Mouse (Mus musculus): ENCODE results near the gene Ptprk. TPM values are rescaled to one million over a fixed set of nuclear protein-coding genes. Genes with fewer than 3 reads are reported as not detected.

The Ptprk gene
- polyA plus RNA-seq, 1 experiment: 0.16 TPM

DNA sequence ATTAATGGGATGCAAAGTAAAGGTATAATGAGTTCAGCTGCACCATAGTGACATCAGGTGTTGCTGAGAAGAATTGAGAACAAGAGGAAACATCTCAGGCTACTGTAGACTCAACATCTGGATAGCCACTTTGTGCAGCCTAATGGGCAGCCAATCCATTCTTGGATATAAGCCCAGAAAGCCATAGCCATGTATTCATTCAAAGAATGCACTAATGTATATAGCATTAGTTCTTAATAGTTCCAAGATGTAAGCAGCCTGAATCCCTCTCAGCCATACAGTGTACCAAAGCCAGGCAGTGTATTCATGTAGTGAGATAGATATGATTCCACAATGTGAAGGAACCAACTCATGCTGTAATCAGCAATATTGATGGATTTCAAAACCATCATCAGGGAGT is 134.8 kb downstream of the Ptprk start:
- no peaks in the 10 kb centered on the region for H3K36me3 ChIP-seq (replicated peaks; ENCODE audit: low read length)
- H3K27me3 ChIP-seq (replicated peaks): no peaks in the 10 kb centered on the region
- no peak for TF ChIP-seq GATA1 (IDR thresholded peaks at IDR 0.05; ENCODE audit: borderline replicate concordance, low read length)
- no peak for TF ChIP-seq FLI1 (IDR thresholded peaks at IDR 0.05; ENCODE audit: low read length)
- no peaks in the 10 kb centered on the region for H3K4me1 ChIP-seq
- no peaks in the 10 kb centered on the region for H3K9me3 ChIP-seq
- H3K4me3 ChIP-seq (replicated peaks): no peak overlapping the region

DNA sequence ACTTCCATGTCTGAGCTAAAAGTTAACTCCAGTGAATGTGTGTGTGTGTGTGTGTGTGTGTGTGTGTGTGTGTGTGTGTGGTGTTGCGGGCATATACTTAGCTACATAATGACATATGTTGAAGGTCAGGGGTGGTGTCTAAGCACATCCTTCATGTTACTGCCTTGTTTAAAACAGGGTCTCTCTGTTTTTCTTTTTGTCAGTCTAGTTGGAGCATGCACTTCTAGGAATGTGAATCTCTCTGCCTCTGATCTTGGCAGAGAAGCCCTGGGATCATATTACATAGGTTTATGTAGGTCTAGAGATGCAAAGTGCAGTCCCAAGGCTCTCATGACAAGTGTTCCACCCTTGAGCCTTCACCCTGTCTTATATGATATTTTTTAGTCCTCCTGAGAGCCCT is 137.5 kb downstream of the Ptprk start:
- Histone ChIP-seq H3K4me1 (no peaks in the 10 kb centered on the region), H3K36me3 (replicated peaks; ENCODE audit: low read length) (no peaks in the 10 kb centered on the region), H3K27me3 (replicated peaks) (no peaks in the 10 kb centered on the region), H3K9me3 (no peaks in the 10 kb centered on the region), H3K4me3 (replicated peaks) (no peak overlapping the region)
- TF ChIP-seq FLI1 (IDR thresholded peaks at IDR 0.05; ENCODE audit: low read length): no peak
- no peak for TF ChIP-seq GATA1 (IDR thresholded peaks at IDR 0.05; ENCODE audit: borderline replicate concordance, low read length)

DNA sequence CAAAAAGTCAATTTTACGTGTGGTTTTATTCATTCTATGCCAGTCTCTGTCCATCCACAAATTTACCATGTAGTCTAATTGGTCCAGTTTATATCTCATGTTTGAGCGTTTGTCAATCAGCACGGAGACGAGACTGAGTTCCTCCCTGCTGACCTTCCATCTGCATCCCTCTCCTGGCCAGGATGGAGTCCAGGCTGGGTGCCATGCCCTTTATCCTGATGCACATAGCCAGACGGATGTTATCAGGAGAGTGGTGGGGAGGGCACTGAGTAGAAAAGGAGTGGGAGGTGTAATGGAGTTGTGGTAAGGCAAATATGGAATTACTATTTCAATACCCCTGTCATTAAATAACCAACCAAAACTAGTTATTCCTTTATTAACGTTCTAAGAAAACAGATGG is 140.5 kb downstream of the Ptprk start:
- Histone ChIP-seq H3K4me1 (no peaks in the 10 kb centered on the region), H3K9me3 (no peaks in the 10 kb centered on the region), H3K4me3 (replicated peaks) (no peak overlapping the region), H3K36me3 (replicated peaks; ENCODE audit: low read length) (no peaks in the 10 kb centered on the region), H3K27me3 (replicated peaks) (no peaks in the 10 kb centered on the region)
- TF ChIP-seq FLI1 (IDR thresholded peaks at IDR 0.05; ENCODE audit: low read length): no peak
- no peak for TF ChIP-seq GATA1 (IDR thresholded peaks at IDR 0.05; ENCODE audit: borderline replicate concordance, low read length)

DNA sequence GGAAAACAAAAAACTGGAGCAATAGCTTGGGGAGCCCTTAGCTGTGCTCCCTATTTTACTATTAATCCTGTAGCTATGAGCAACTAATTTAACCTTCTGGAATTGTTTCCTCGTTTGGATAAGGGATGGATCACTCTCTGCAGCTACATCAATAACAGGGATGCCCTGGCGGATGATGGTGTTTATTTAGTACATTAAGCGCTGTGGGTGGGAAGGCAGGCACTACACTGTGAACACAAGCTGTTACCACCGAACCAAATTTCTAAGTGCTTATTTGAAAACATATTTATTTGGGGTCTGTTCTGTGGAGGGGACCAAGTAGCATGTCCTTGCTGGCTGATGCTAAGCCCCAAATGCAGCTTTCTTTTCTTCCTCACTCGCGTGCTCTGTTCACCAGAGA is 149.0 kb downstream of the Ptprk start:
- TF ChIP-seq FLI1 (IDR thresholded peaks at IDR 0.05; ENCODE audit: low read length): no peak
- no peak for TF ChIP-seq GATA1 (IDR thresholded peaks at IDR 0.05; ENCODE audit: borderline replicate concordance, low read length)
- no peak overlapping the region for H3K4me3 ChIP-seq (replicated peaks)
- H3K27me3 ChIP-seq (replicated peaks): no peaks in the 10 kb centered on the region
- H3K4me1 ChIP-seq: peaks cover 5% of the 10 kb centered on the region; the same call in 1 of the 2 replicates
- no peaks in the 10 kb centered on the region for H3K36me3 ChIP-seq (replicated peaks; ENCODE audit: low read length)
- H3K9me3 ChIP-seq: no peaks in the 10 kb centered on the region

DNA sequence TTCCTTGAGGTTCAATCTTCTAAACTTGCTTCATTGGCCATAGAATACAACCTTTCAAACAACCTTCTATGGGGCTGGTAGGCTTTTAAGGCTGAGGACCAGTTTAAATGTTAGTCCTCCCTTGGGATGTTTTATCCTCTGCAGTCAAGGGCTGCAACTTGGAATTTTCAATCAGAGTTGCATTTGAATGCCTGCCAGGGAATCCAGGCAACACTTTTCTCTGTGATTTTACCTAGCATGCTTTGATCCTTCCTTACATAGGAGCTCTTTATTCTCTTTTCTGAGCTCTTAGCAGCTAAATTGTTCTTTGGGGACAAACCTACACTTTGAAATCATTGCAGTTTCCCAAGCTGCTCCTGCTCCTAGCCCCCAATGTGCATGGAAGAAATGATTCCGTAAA is 149.8 kb downstream of the Ptprk start:
- Histone ChIP-seq H3K36me3 (replicated peaks; ENCODE audit: low read length) (no peaks in the 10 kb centered on the region), H3K4me3 (replicated peaks) (no peak overlapping the region), H3K27me3 (replicated peaks) (no peaks in the 10 kb centered on the region), H3K9me3 (no peaks in the 10 kb centered on the region), H3K4me1 (peaks cover 5% of the 10 kb centered on the region; the same call in 1 of the 2 replicates)
- TF ChIP-seq GATA1 (IDR thresholded peaks at IDR 0.05; ENCODE audit: borderline replicate concordance, low read length) (no peak), FLI1 (IDR thresholded peaks at IDR 0.05; ENCODE audit: low read length) (no peak)

DNA sequence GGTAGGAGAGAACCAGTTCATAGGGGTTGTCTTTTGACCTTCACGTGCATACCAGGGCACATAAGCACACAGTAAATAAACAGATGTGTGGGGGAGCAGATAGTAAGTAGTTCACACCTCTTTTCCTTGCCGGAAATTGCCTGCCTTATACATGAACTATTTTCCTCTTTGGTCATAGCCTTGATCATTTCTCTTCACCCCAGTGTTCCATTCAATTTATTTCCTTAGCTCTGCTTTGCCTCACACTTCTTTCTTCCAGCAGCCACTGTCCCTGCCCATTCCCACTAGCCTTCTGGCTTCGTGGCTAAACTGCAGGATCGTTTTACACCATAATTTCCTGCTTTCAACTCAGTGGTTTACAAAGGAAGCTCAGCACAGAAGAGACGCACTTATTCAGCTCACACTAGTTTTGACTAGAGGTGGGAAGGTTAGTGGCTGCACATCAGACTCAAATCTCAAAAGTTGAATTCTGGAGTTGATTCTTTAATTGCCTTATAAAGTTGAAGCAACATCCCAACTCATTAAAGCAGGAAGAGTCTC is 151.0 kb downstream of the Ptprk start:
- TF ChIP-seq GATA1 (IDR thresholded peaks at IDR 0.05; ENCODE audit: borderline replicate concordance, low read length): no peak
- TF ChIP-seq FLI1 (IDR thresholded peaks at IDR 0.05; ENCODE audit: low read length): no peak
- peaks cover 5% of the 10 kb centered on the region; the same call in 1 of the 2 replicates for H3K4me1 ChIP-seq
- H3K9me3 ChIP-seq: no peaks in the 10 kb centered on the region
- no peak overlapping the region for H3K4me3 ChIP-seq (replicated peaks)
- H3K27me3 ChIP-seq (replicated peaks): no peaks in the 10 kb centered on the region
- no peaks in the 10 kb centered on the region for H3K36me3 ChIP-seq (replicated peaks; ENCODE audit: low read length)

DNA sequence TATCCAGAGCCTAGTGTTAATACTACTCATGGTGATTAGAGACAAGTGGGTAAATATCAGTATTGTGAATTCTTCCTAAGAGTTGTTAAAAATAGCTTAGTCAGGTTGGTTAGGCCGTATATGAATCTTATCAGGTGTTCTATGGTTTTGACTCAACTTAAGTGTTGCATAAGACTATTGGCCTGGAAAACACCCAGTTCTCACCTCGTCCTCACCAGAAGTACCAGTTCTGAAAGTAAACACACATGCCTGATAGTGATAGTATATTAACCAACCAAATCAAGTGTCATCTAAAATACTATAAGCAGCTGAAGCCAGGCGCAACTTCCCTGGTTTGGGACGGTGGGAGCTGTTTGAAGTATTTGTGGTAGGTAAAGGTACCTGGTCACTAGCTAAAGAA is 153.1 kb downstream of the Ptprk start:
- Histone ChIP-seq H3K4me3 (replicated peaks) (no peak overlapping the region), H3K9me3 (no peaks in the 10 kb centered on the region), H3K4me1 (peaks cover 5% of the 10 kb centered on the region; the same call in 1 of the 2 replicates), H3K36me3 (replicated peaks; ENCODE audit: low read length) (no peaks in the 10 kb centered on the region), H3K27me3 (replicated peaks) (no peaks in the 10 kb centered on the region)
- TF ChIP-seq GATA1 (IDR thresholded peaks at IDR 0.05; ENCODE audit: borderline replicate concordance, low read length) (no peak), FLI1 (IDR thresholded peaks at IDR 0.05; ENCODE audit: low read length) (no peak)

DNA sequence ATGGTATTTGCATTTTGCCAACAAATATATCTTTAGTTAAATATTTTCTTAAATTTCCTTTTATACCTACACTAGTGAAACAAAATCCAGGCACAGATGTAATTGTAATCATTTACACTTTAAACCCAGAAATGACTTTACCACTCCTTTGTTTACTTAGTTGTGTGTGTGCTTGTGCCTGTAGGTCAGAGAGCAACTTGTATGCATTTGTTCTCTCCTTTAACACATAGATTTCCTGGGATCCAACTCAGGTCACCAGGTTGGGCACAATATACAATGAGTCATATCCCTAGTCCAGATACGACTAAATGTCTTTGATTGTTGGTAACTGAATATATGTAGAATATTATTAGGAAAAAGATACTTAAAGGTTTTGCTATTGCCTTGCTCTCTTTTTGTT is 153.6 kb downstream of the Ptprk start:
- H3K9me3 ChIP-seq: no peaks in the 10 kb centered on the region
- no peaks in the 10 kb centered on the region for H3K27me3 ChIP-seq (replicated peaks)
- peaks cover 5% of the 10 kb centered on the region; the same call in 1 of the 2 replicates for H3K4me1 ChIP-seq
- H3K36me3 ChIP-seq (replicated peaks; ENCODE audit: low read length): no peaks in the 10 kb centered on the region
- no peak for TF ChIP-seq GATA1 (IDR thresholded peaks at IDR 0.05; ENCODE audit: borderline replicate concordance, low read length)
- TF ChIP-seq FLI1 (IDR thresholded peaks at IDR 0.05; ENCODE audit: low read length): no peak
- no peak overlapping the region for H3K4me3 ChIP-seq (replicated peaks)

DNA sequence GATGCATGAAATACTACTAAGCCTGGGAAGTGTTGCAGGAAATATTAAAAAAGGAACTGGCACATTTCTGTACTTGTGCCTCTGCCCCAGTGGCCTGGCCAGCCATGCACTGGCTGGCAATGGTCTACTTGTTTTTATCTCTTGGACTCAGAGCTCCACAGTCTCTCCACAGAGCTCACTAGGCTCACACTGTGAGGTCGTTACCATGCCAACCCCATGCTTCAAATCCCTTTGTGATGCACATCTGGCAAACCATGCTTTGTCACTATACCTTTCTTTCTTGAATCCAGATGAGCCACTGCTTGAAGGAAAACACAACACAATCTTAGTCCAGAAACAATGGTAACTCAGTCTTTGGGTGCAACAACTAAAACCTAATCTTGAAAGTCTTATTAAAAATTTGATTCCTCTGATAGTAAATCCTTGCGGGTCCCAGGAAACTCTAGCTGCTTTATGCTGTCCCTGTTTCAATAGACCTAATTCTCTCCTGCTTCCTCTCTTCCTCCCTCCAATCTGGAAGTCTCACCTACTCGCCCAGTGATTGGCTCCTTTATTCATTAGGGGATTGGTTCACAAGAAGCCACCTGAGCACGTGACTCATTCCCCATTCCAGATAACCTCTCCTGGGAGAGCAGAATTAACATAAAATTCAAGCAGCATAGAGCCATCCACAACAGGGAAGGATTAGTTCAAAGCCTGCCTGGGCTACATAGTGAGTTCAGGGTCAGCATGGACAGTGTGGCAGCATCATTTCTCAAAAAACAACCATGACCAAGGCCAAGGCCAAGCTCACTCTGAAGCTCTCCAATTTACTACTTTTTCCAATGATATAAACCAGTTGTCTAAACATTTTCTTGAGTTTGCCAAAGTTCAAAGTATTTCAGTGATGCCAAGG is 157.9 kb downstream of the Ptprk start:
- TF ChIP-seq GATA1 (IDR thresholded peaks at IDR 0.05; ENCODE audit: borderline replicate concordance, low read length): no peak
- Histone ChIP-seq H3K4me3 (replicated peaks) (no peak overlapping the region), H3K4me1 (no peaks in the 10 kb centered on the region), H3K9me3 (no peaks in the 10 kb centered on the region), H3K36me3 (replicated peaks; ENCODE audit: low read length) (no peaks in the 10 kb centered on the region), H3K27me3 (replicated peaks) (no peaks in the 10 kb centered on the region)

DNA sequence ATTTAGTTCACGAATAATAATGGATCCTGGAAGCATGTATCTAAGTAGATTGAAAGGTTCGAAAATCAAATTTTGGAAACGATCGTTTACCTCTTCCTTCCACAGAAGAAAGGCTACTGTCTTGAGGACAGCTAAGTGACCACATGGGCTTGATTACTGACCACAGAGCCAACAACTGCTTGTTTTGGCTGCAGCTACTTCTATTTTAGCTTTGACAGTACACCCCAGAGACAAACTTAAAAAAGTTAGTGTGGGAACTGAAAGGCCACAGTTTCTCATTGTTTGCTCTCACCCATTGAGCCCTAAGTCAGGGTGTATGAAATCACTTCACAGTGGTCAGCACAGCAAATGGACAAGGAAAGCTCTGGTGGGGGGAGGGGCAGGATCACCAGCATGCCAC is 174.4 kb downstream of the Ptprk start:
- no peak for TF ChIP-seq GATA1 (IDR thresholded peaks at IDR 0.05; ENCODE audit: borderline replicate concordance, low read length)
- TF ChIP-seq FLI1 (IDR thresholded peaks at IDR 0.05; ENCODE audit: low read length): no peak
- no peaks in the 10 kb centered on the region for H3K9me3 ChIP-seq
- H3K27me3 ChIP-seq (replicated peaks): no peaks in the 10 kb centered on the region
- H3K36me3 ChIP-seq (replicated peaks; ENCODE audit: low read length): no peaks in the 10 kb centered on the region
- H3K4me3 ChIP-seq (replicated peaks): no peak overlapping the region
- H3K4me1 ChIP-seq: no peaks in the 10 kb centered on the region

All from megakaryocyte, embryonic 14.5 days (primary cell).